Mouse (Mus musculus) thymus, postnatal 25 days (tissue): ENCODE measurements at regions not wholly inside any gene's neighbourhood (a gene's known extent, or its start where the extent isn't known, plus 50 kb on each side); places are given as distances from the start of the nearest gene placed in this dataset.

Experiments
- DNase-seq: peaks from one replicate; pipeline ENCODE4 v3.0.0; 2022

DNA sequence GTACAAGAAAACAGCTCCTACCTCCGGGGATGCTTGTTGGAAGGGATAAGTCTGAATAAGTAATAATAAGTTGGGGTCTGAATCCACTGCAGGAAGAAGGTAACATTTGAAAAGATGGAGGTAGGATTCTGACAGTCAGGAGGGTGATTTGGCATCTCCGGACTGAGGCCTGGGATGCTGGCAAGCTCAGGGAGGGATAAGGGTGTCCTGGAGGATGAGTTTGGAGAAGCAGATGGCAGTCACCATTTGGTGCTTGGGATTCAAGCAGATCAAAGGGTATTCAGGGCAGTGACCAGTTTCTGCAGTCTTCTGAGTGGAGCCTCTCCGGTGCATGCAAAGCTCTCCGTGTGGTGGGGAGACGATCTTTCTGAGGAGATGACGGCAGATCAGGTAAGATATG is 62.9 kb upstream of the Gm2310 start:
- no peak for DNase-seq

DNA sequence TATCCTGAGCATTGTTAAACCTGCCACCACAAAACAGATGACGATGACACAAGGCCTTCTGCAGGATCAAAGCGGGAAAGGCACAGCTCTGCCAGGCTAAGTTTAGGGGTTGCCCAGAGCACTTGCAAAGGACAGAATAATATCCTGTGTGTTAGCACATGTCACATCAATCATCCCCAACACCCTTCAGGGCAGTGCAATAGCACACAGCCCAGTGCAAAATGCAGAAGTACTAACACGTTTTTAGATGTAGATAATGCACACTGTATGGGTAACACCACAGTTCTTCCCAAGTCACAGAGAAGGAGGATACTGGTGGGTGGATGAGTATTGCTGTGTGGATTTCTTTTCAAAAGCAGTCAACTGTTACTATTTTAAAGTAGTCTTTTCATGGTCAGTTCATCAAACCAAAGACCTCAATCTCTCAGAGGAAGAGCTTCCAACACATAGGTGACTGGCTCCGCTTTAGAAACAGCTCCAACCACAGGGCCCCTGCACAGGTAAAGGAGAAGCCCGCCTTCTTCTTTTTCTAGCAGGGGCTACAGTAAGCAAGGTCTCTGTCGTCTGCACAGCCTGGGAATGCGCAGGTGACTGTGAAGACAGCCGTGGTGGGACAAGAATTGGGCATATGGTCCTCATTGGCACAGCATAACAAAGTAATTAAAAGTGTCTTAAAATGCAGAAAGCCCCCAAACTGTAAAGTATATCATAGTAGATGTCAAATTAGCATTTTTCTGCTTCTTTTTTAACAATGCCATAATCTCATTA is 61.6 kb upstream of the Gm2310 start:
- no peak for DNase-seq

DNA sequence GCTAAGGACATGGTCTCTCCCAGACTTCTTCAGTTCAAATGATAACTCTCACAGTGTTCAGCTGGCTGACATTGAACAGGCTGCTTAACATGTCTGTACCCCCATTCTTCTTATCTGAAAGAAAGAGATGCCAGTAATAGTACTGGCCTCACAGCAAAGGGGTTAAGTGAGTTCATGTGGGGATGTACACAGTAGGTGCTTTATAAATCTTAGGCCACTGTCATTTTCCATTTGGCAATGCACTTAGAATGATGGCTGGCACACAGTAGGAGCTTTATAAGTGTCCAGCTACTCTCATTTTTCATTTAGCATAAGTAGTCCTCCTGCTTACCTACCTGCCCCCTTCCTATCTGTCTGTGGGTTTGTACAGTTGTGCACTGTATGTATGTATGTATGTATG is 60.3 kb upstream of the Gm2310 start:
- DNase-seq, result no peak

DNA sequence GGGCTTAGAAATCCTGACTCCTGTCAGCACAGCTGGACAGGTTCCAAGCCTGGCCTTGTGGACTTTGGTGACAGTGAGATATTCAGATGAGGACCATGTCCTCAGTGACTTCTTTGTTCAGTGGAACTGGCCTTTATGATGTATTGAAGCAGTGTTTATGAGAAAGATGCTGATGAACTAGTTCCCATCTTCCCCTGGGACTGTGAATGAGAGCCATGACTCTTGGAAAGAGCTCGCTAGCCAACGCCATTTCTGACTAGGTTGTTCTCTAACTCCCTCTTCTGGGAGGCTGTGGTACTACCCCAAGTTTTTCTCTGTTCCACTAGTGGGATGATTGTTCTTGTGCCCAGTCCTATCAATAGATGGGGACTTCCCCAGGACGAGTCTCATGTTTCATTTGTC is 57.7 kb upstream of the Gm2310 start:
- peak; percentile 81 for DNase-seq

DNA sequence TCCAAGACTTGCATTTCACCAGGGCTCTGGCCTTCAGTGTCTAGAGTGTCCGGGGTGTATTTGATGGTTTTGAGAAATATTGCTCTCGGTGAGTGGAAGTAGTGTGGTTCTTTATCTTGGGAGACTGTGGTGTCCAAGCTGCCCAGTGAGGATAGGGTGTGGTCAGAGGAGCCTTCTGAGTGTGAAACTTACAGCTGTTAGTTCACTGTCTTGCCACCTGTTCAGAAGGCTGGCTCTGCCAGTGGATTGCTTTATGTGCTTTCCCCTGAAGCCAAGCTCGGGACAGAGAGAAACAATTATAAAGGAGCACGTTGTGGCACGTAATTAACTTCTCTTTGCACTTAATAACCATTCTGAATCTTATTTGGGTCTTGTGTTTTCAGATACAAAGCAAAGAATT is 57.2 kb upstream of the Gm2310 start:
- no peak for DNase-seq

DNA sequence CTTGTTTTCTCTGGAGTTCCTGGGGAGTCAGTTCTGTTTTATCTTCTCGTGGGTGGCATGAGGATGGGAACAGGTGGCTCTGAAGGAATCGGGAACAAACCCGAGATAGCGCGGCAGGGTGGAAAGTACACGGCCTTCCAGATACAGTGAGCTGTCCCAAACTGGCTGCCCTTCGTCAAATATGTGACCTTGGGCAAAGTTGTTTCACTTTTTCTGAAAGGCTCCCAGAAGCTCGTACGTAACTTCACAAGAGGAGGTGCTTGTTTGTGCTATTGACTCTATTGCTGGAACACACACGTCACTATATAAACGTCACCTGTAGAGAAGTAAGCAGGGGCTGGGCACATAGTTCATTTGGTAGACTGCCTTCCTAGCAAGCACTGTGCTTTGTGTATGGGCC is 49.9 kb upstream of the Gm2310 start:
- DNase-seq, result peak; percentile 62
